Mouse (Mus musculus): ENCODE data around the gene Gm10491. TPM values are rescaled to one million over a fixed set of nuclear protein-coding genes. Genes with fewer than 3 reads are reported as not detected.
A peak's percentile ranks its signal among the peaks of the same experiment; 100 is the strongest.
"Not testable (repeated sequence)": the region's sequence is repeated elsewhere in the genome, so short reads cannot be mapped to it uniquely, and the experiment has no call there.

The Gm10491 gene
- polyA plus RNA-seq, 1 experiment: not detected

DNA sequence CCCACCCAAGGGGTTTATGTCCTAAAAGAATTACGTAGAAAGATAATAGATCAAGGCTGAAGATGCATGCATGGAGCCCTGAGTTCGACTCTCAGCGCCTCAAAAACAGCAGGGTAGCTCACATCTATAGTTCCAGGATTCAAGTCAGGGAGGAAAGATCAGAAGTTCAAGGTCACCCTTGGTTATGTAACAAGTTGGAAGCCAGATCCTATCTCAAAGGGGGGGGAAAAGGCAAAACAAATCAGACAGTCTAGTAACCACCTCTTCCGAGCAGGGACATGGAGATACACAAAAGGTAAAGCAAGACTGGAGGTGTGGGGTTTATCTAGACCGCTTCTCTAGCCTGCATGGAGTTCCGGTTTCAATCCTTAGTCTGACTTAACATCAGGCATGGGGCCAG, 18.6 kb upstream of the Gm10491 start:
- Histone ChIP-seq H3K4me3 (replicated peaks) (no peak overlapping the region), H3K4me1 (peaks cover 28% of the 10 kb centered on the region), H3K9me3 (peaks cover 21% of the 10 kb centered on the region), H3K27me3 (replicated peaks) (peaks cover 83% of the 10 kb centered on the region), H3K36me3 (replicated peaks; ENCODE audit: low read length) (peaks cover 12% of the 10 kb centered on the region)
- TF ChIP-seq GATA1 (IDR thresholded peaks at IDR 0.05; ENCODE audit: borderline replicate concordance, low read length) (no peak), FLI1 (IDR thresholded peaks at IDR 0.05; ENCODE audit: low read length) (no peak)

DNA sequence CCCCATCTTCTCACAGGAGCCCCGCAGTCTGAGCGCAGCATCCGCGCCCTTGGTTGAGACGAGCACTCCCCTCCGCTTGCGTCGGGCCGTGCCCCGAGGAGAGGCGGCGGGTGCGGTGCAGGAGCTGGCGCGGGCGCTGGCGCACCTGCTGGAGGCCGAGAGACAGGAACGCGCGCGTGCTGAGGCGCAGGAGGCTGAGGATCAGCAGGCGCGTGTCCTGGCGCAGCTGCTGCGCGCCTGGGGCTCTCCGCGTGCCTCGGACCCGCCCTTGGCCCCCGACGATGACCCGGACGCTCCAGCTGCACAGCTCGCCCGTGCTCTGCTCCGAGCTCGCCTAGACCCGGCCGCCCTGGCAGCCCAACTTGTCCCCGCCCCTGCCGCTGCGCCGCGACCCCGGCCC, 14.4 kb upstream of the Gm10491 start:
- TF ChIP-seq FLI1 (IDR thresholded peaks at IDR 0.05; ENCODE audit: low read length) (no peak), GATA1 (IDR thresholded peaks at IDR 0.05; ENCODE audit: borderline replicate concordance, low read length) (no peak)
- Histone ChIP-seq H3K9me3 (peaks cover 19% of the 10 kb centered on the region), H3K36me3 (replicated peaks; ENCODE audit: low read length) (no peaks in the 10 kb centered on the region), H3K27me3 (replicated peaks) (peaks cover 75% of the 10 kb centered on the region), H3K4me1 (peaks cover 32% of the 10 kb centered on the region), H3K4me3 (replicated peaks) (peak overlapping the region; percentile 86)

DNA sequence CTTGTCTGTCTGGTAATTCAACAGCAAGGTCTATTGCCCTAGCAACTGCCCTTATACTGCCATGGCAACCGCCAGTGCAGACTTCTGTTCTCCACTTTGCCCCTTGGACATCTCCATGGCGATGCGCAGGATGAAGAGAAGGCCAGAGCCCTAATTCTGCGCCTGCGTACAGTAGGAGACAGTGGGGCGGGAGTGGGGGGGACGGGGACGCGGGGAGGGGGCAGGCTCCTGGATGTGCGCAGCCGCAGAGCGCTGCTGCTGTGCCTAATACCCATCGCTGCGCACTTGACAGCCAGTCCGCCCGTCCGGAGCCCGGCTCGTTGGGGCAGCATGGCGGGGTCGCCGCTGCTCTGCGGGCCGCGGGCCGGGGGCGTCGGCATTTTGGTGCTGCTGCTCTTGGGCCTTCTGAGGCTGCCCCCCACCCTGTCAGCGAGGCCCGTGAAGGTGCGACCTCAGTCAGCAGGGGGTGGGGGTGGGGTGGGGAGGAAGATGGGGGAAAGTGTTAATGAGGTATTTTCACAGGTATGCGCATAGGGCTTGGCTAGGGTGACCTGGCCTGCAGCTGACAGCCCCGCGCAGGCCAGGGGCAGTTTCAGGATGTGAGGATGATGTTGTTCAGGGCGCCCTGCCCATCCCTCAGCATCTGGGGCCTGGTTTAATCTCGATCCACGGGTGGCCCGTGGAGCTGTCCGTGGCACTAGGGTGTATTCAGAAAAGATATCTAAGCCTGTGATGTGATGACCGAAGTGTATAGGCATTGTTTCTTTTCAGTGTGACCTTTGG, 12.2 kb upstream of the Gm10491 start, which contains the start of gene Pcsk1n:
Gene Pcsk1n, plus strand, starts transcription at position 222 of the 783 bp plus-strand sequence.
- Histone ChIP-seq H3K27me3 (replicated peaks) (peaks cover 60% of the 10 kb centered on the region), H3K4me3 (replicated peaks) (no peak within 1 kb of the TSS), H3K9me3 (peaks cover 17% of the 10 kb centered on the region), H3K4me1 (peaks cover 32% of the 10 kb centered on the region), H3K36me3 (replicated peaks; ENCODE audit: low read length) (no peaks in the 10 kb centered on the region)
- TF ChIP-seq FLI1 (IDR thresholded peaks at IDR 0.05; ENCODE audit: low read length) (no peak), GATA1 (IDR thresholded peaks at IDR 0.05; ENCODE audit: borderline replicate concordance, low read length) (no peak)

DNA sequence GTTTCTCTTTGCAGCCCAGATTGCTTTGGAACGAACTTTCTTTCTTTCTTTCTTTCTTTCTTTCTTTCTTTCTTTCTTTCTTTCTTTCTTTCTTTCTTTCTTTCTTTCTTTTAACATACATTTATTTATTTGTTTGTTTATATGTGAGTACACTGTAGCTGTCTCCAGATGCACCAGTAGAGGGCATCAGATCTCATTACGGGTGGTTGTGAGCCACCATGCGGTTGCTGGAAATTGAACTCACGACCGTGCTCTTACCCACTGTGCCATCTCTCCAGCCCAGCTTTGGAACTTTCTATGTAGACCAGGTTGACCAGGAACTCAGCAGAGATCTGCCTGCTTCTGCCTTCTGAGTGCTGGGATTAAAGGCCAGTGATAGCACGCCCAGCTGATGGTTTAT, 10.3 kb upstream of the Gm10491 start:
- not testable (repeated sequence) for H3K4me3 ChIP-seq (replicated peaks); H3K36me3 ChIP-seq (replicated peaks; ENCODE audit: low read length); H3K9me3 ChIP-seq
- Histone ChIP-seq H3K27me3 (replicated peaks) (peaks cover 43% of the 10 kb centered on the region), H3K4me1 (peaks cover 29% of the 10 kb centered on the region)

DNA sequence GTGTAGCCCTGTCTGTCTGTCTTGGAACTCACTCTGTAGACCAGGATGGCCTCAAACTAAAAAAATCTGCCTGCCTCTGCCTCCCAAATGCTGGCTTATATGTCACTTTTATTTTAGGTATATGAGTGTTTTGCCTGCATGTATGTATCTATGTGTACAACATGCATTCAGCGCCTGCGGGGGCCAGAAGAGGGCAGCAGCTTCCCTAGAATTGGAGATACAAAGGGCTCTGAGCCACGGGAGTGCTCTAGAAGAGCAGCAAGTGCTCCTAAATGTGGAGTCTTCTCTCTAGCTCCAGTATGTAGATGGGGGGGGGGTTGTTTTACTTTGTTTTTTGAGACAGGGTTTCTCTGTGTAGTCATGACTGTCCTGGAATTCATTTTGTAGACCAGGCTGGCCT, 8.0 kb upstream of the Gm10491 start:
- H3K9me3 ChIP-seq; H3K36me3 ChIP-seq (replicated peaks; ENCODE audit: low read length); H3K4me3 ChIP-seq (replicated peaks): not testable (repeated sequence)
- H3K27me3 ChIP-seq (replicated peaks): peaks cover 20% of the 10 kb centered on the region
- peaks cover 11% of the 10 kb centered on the region; the same call in 1 of the 2 replicates for H3K4me1 ChIP-seq

DNA sequence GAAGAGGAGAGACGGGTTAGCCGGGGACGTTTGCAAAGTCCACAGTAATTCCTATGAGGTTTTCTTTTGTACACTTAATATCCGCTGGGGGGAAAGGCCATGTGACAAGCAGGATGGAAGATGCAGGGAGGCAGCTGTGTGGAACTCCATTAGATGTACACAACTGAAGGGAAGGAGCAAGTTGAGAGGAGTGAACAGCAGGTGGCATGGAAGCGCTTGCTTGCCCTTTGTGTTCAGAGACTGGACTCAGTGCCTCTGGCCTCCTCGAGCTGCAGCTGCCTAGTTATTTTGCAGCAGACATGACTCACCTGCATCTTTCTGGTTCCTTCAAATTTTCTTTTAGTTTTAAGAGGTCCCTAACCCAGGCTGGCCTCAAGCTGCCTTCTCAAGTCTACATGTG, 2.8 kb upstream of the Gm10491 start:
- peaks cover 21% of the 10 kb centered on the region for H3K36me3 ChIP-seq (replicated peaks; ENCODE audit: low read length)
- H3K27me3 ChIP-seq (replicated peaks): no peaks in the 10 kb centered on the region
- H3K4me1 ChIP-seq: no peaks in the 10 kb centered on the region
- TF ChIP-seq FLI1 (IDR thresholded peaks at IDR 0.05; ENCODE audit: low read length) (no peak), GATA1 (IDR thresholded peaks at IDR 0.05; ENCODE audit: borderline replicate concordance, low read length) (no peak)
- peaks cover 3% of the 10 kb centered on the region; the same call in 1 of the 2 replicates for H3K9me3 ChIP-seq
- H3K4me3 ChIP-seq (replicated peaks): no peak overlapping the region

DNA sequence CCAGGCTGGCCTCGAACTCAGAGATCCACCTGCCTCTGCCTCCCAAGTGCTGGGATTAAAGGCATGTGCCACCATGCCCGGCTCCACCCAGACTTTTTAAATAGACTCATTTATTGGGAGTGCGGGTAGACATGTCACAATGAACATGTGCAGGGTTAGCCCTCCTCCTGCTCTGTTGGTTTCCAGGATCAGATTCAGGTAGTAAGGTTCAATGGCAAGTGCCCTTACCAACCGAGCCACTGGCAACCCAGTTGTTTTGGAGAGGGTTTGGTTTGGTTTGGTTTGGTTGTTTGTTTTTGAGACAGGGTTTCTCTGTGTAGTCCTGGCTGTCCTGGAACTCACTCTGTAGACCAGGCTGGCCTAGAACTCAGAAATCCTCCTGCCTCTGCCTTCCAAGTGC, 1.6 kb upstream of the Gm10491 start, which contains the start of gene Gm10490:
Gene Gm10490, plus strand, starts transcription at position 301 of the 400 bp plus-strand sequence.
- peaks cover 29% of the 10 kb centered on the region for H3K36me3 ChIP-seq (replicated peaks; ENCODE audit: low read length)
- not testable (repeated sequence) for H3K27me3 ChIP-seq (replicated peaks); H3K9me3 ChIP-seq; H3K4me1 ChIP-seq; H3K4me3 ChIP-seq (replicated peaks)

DNA sequence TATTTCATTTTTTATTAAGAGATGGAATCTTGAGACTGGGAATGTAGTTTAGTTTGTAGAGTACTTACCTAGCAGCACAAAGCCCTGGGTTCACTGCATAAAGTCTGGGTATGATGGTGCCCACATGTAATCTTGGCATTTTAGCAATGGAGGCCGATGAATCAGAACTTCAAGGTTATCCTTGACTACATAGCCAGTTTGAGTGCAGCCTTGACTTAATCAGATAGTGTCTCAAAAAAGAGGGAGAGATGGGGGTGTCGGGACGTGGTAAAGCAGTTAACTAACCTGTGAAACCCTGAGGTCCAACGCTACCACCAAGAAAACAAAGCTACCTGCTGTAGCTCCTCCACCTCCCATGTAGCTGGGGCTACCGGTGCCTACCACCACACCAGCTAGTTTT, 3.2 kb downstream of the Gm10491 start:
- Histone ChIP-seq H3K27me3 (replicated peaks) (no peaks in the 10 kb centered on the region), H3K36me3 (replicated peaks; ENCODE audit: low read length) (peaks cover 49% of the 10 kb centered on the region), H3K4me1 (peaks cover 9% of the 10 kb centered on the region; the same call in 1 of the 2 replicates), H3K4me3 (replicated peaks) (no peak overlapping the region), H3K9me3 (peaks cover 5% of the 10 kb centered on the region; the same call in 1 of the 2 replicates)
- TF ChIP-seq GATA1 (IDR thresholded peaks at IDR 0.05; ENCODE audit: borderline replicate concordance, low read length) (no peak), FLI1 (IDR thresholded peaks at IDR 0.05; ENCODE audit: low read length) (no peak)

DNA sequence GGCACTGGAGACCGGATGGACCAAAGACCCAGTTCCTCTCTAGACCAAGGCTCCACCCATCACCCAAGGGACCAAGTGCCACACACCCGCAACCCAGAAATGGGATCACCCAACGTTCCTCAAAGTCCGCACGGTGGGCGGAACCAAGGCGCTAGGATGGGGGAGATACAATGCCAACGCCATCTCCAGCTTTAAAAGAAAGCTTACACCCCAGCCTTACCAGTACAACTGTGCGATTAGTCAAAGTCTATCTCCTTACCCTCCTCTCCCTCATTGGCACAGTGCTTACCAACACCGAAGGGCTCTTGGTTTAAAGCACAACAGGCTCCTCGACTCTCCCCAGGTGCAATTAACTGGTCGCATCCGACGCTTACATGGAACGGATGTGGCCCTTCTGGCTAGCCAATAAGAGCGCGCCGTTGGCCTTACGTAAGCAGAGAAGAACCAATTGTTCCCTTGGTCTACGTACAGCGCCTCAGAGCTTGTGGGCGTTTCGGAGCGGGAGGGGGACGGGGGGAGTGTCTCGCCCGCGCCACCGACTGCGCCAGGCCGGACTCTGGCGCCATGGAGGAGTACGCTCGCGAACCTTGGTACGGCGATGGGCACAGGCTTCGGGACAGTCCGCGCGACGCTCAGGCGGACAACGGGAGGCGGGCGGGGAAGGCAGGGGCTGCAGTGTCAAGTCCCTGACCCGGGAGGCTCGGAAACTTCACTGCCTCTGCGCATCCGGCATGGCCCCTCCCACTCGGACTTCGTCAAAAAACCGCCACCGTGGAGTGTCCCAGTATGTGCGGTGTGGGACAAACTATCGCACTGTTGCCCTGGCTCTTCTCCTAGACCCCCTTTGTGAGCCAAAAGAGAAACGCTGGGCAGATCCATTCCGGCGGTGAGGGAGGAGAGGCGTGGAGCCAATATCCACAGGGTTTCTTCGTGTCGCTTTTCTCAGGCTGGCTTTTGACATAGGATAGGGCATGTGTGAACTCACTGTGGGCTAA, 8.5 kb downstream of the Gm10491 start, which contains the start of the genes Pqbp1 and Timm17b:
Gene Pqbp1, minus strand, starts transcription at position 390 of the 995 bp plus-strand sequence.
Gene Timm17b, plus strand, starts transcription at position 478 of the 995 bp plus-strand sequence.
- H3K27me3 ChIP-seq (replicated peaks): no peaks in the 10 kb centered on the region
- H3K4me1 ChIP-seq: peaks cover 17% of the 10 kb centered on the region; the same call in 1 of the 2 replicates
- peaks cover 45% of the 10 kb centered on the region for H3K36me3 ChIP-seq (replicated peaks; ENCODE audit: low read length)
- no peak for TF ChIP-seq FLI1 (IDR thresholded peaks at IDR 0.05; ENCODE audit: low read length)
- TF ChIP-seq GATA1 (IDR thresholded peaks at IDR 0.05; ENCODE audit: borderline replicate concordance, low read length): no peak
- H3K4me3 ChIP-seq (replicated peaks): peak within 1 kb of the TSS; percentile 96
- H3K9me3 ChIP-seq: 0 out of 2 replicates have a peak, but pooled peaks cover 3% of the 10 kb centered on the region

Measured in megakaryocyte, embryonic 14.5 days (primary cell).